Mouse (Mus musculus): ENCODE data around the gene Cachd1.

DNA sequence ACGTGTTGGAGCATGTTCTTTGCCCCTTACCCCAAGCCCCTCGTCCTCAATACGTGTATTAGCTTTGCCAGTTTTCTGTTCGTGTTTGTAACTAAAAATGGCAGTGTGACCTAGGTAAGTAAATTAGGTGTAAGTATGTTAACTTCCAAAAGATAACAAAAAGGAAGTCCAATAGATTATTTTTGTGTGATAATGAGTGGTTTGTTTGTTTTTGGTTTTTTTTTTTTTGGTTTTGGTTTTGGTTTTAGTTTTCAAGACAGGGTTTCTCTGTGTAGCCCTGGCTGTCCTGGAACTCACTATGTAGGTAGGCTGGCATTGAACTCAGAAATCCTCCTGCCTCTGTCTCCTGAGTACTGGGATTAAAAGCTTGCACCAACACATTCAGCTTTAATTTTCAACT, 295.1 kb downstream of the Cachd1 start:
- TF ChIP-seq CTCF (IDR thresholded peaks at IDR 0.05; ENCODE audit: low read depth), result no peak
- no peak for TF ChIP-seq EP300 (IDR thresholded peaks at IDR 0.05; ENCODE audit: low read depth)

Data from liver, postnatal 0 days (tissue).